Mouse (Mus musculus) forebrain, embryonic 16.5 days (tissue): Measurements from ENCODE around the gene Chga. TPM values are rescaled to one million over a fixed set of nuclear protein-coding genes. Genes with fewer than 3 reads are reported as not detected.

Experiments
- polyA plus RNA-seq: library from polyadenylated mRNA; unstranded; fragments of >200 nt; fragmentation: Nextera tagmentation; extraction: Ambion mirVana; gene quantifications from 2 replicates; pipeline ENCODE4 v1.2.1, GENCODE M21; 2015

Gene Chga
- polyA plus RNA-seq, 1 experiment from 2014 or later: 118 TPM

Other genes starting within 250 kb of the Chga start
- 70.3 and 78.8 TPM in 2 replicates for gene Lgmn, start 115.2 kb upstream of the Chga start, polyA plus RNA-seq
- 33.2 and 35.5 TPM in 2 replicates for gene Golga5, start 85.8 kb upstream of the Chga start, polyA plus RNA-seq
- 66.5 and 68.7 TPM in 2 replicates for gene Itpk1, start 150.0 kb downstream of the Chga start, polyA plus RNA-seq
- 53.6 and 60.2 TPM in 2 replicates for gene Moap1, start 188.7 kb downstream of the Chga start, polyA plus RNA-seq
- gene Tmem251, start 188.8 kb downstream of the Chga start, polyA plus RNA-seq: 11.0 and 11.9 TPM in 2 replicates
- not detected in 2 replicates for gene Gm28051, start 202.8 kb downstream of the Chga start, polyA plus RNA-seq
- gene Gon7, start 202.8 kb downstream of the Chga start, polyA plus RNA-seq: 43.6 and 50.0 TPM in 2 replicates
- gene Ubr7, start 203.0 kb downstream of the Chga start, polyA plus RNA-seq: 43.1 and 47.6 TPM in 2 replicates
- gene Gm20604, start 203.7 kb downstream of the Chga start, polyA plus RNA-seq: 38.4 and 39.8 TPM in 2 replicates